Comparison of ENCODE assay signal across 11 mouse cellular contexts in the genomic region with DNA sequence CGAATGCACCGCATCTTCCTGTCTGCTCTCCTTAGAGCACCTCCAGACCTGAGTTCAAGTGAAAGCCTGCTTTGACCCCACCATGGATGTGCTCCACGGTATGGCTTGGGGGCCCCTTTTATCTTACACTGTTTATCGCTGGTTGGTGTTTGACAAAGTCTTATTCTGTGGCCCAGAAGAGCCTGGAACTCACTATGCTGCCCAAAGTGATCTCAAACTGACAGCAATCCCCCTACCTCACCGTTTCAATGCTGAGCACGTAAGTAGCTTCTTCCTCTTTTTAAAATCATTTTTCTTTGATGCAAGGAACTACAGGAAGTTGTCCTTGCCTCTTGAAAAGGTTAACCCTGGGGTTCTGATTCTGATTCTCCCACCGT.
A peak's percentile ranks its signal among the peaks of the same experiment; 100 is the strongest.
DNase-seq lines count a peak whose midpoint lies in the region; ATAC-seq and TF ChIP-seq lines count a peak whose summit lies in the region.
"Had no signal": no experiment of that assay in that cellular context is flagged by ENCODE, and none has a peak within 500 bp of the region (broad histone marks: within the 10 kb centered on the region; RNA-seq: fewer than 3 reads in every experiment).

No protein-coding gene starts in this region.

- peak; percentile 77 for DNase-seq in MEL (ENCODE audit: low read depth, low spot score)
- DNase-seq in left cerebral cortex, postnatal 14 days (ENCODE audit: low spot score in 2 of 2): no peak
- no peak for DNase-seq in urinary bladder, postnatal 4 days (ENCODE audit: low spot score in 2 of 2)
- DNase-seq: cerebellum, adult 8-10 months; kidney, adult 18-20 months had no signal

- peak in 1 of 2 experiments; percentile 51; a peak in 2 of 4 replicates for TF ChIP-seq EP300 in MEL (IDR thresholded peaks at IDR 0.05; ENCODE audit: low read depth in 1 of 2, low read length in 2 of 2)

- no peak for TF ChIP-seq POLR2A in MEL (IDR thresholded peaks at IDR 0.05; ENCODE audit: control insufficient read depth in 1 of 2, insufficient read depth in 1 of 2, low read depth in 1 of 2, low read length in 2 of 2, poor library complexity in 1 of 2)
- TF ChIP-seq POLR2A in myocyte (IDR thresholded peaks at IDR 0.05; ENCODE audit: insufficient read length, low read depth): no peak

- no peak for TF ChIP-seq CTCF in MEL (IDR thresholded peaks at IDR 0.05 in 2 of 3, conservative IDR thresholded peaks at IDR 0.05 in 1 of 3; ENCODE audit: control insufficient read depth in 1 of 3, insufficient read depth in 1 of 3, low read depth in 2 of 3, low read length in 3 of 3, poor library complexity in 1 of 3, severe bottlenecking in 1 of 3)

- ATAC-seq in embryonic facial prominence, embryonic 12.5 days (ENCODE audit: insufficient number of reproducible peaks, insufficient read depth, low FRiP score, low TSS enrichment): no peak
- ATAC-seq in limb, embryonic 15.5 days (ENCODE audit: insufficient number of reproducible peaks, low FRiP score, low TSS enrichment, low read depth): no peak
- no peak for ATAC-seq in forebrain, embryonic 16.5 days

- no peak overlapping the region for H3ac ChIP-seq in myocyte (ENCODE audit: control insufficient read depth, insufficient read length)

- H3K4me1 ChIP-seq in MEL (ENCODE audit: control insufficient read depth in 1 of 2, insufficient read depth in 2 of 2, low read length in 2 of 2): peaks cover 0 to 2% of the 10 kb centered on the region in 2 experiments; a peak in 1 of 4 replicates
- peaks cover 6% of the 10 kb centered on the region for H3K4me1 ChIP-seq in embryonic facial prominence, embryonic 12.5 days
- H3K4me1 ChIP-seq in limb, embryonic 15.5 days: 0 out of 2 replicates have a peak, but pooled peaks cover 5% of the 10 kb centered on the region
- no peaks in the 10 kb centered on the region for H3K4me1 ChIP-seq in forebrain, embryonic 16.5 days (replicated peaks; ENCODE audit: control insufficient read depth, insufficient read depth, low read length)
- H3K4me1 ChIP-seq: heart, embryonic 10.5 days; hindbrain, embryonic 12.5 days had no signal

- 62% methylated on average over 7 of the region's 7 CpGs for WGBS in embryonic facial prominence, embryonic 12.5 days
- 63% methylated on average over 7 of the region's 7 CpGs for WGBS in limb, embryonic 15.5 days
- WGBS in forebrain, embryonic 16.5 days: 86% methylated on average over 7 of the region's 7 CpGs

- H3K36me3 ChIP-seq in MEL (ENCODE audit: control insufficient read depth in 1 of 2, insufficient read depth in 2 of 2, low read length in 2 of 2): peaks cover 0 to 4% of the 10 kb centered on the region in 2 experiments; a peak in 1 of 4 replicates
- no peaks in the 10 kb centered on the region for H3K36me3 ChIP-seq in embryonic facial prominence, embryonic 12.5 days
- no peaks in the 10 kb centered on the region for H3K36me3 ChIP-seq in limb, embryonic 15.5 days
- no peaks in the 10 kb centered on the region for H3K36me3 ChIP-seq in myocyte (ENCODE audit: control insufficient read depth, insufficient read depth)
- H3K36me3 ChIP-seq in forebrain, embryonic 16.5 days (ENCODE audit: control insufficient read depth, insufficient read depth): no peaks in the 10 kb centered on the region
- H3K36me3 ChIP-seq: heart, embryonic 10.5 days; hindbrain, embryonic 12.5 days had no signal

- H3K4me3 ChIP-seq in MEL (ENCODE audit: control insufficient read depth in 1 of 2, insufficient read depth in 1 of 2, low read depth in 2 of 2, low read length in 2 of 2) (peak overlapping the region; percentile 71 to 90), myocyte (peak overlapping the region; percentile 17)
- no peak overlapping the region for H3K4me3 ChIP-seq in embryonic facial prominence, embryonic 12.5 days
- H3K4me3 ChIP-seq in limb, embryonic 15.5 days: 0 out of 2 replicates have a peak overlapping the region, but pooled peaks have one; percentile 19
- no peak overlapping the region for H3K4me3 ChIP-seq in forebrain, embryonic 16.5 days (replicated peaks; ENCODE audit: low read length)
- H3K4me3 ChIP-seq: heart, embryonic 10.5 days; hindbrain, embryonic 12.5 days had no signal

- peak overlapping the region; percentile 37; the same call in 1 of the 2 replicates for H3K4me2 ChIP-seq in embryonic facial prominence, embryonic 12.5 days (replicated peaks)
- peak overlapping the region; percentile 28; the same call in 1 of the 2 replicates for H3K4me2 ChIP-seq in limb, embryonic 15.5 days
- H3K4me2 ChIP-seq in myocyte (ENCODE audit: low read depth): peak overlapping the region; percentile 88
- no peak overlapping the region for H3K4me2 ChIP-seq in forebrain, embryonic 16.5 days (ENCODE audit: low read length)
- H3K4me2 ChIP-seq: hindbrain, embryonic 12.5 days had no signal

- peak overlapping the region; percentile 18; the same call in 1 of the 2 replicates for H3K27ac ChIP-seq in MEL (ENCODE audit: control insufficient read depth, low read depth, low read length)
- H3K27ac ChIP-seq in embryonic facial prominence, embryonic 12.5 days: peak overlapping the region; percentile 67
- H3K27ac ChIP-seq in limb, embryonic 15.5 days: peak overlapping the region; percentile 62
- no peak overlapping the region for H3K27ac ChIP-seq in forebrain, embryonic 16.5 days (ENCODE audit: low read length)
- H3K27ac ChIP-seq: heart, embryonic 10.5 days; hindbrain, embryonic 12.5 days had no signal

- no peak for TF ChIP-seq RAD21 in MEL (IDR thresholded peaks at IDR 0.05; ENCODE audit: low read depth, low read length)

- peak overlapping the region; percentile 48 for H3K9ac ChIP-seq in MEL (ENCODE audit: control insufficient read depth, low read depth, low read length, poor library complexity, severe bottlenecking)
- no peak overlapping the region for H3K9ac ChIP-seq in embryonic facial prominence, embryonic 12.5 days
- no peak overlapping the region for H3K9ac ChIP-seq in limb, embryonic 15.5 days
- H3K9ac ChIP-seq in forebrain, embryonic 16.5 days (replicated peaks; ENCODE audit: low read depth, low read length): no peak overlapping the region
- H3K9ac ChIP-seq: hindbrain, embryonic 12.5 days had no signal

- no peaks in the 10 kb centered on the region for H3K9me3 ChIP-seq in MEL (replicated peaks; ENCODE audit: insufficient read depth, low read length)
- H3K9me3 ChIP-seq in embryonic facial prominence, embryonic 12.5 days: no peaks in the 10 kb centered on the region
- H3K9me3 ChIP-seq in limb, embryonic 15.5 days: no peaks in the 10 kb centered on the region
- H3K9me3 ChIP-seq in forebrain, embryonic 16.5 days (ENCODE audit: control insufficient read depth, low read length): no peaks in the 10 kb centered on the region
- H3K9me3 ChIP-seq: heart, embryonic 10.5 days; hindbrain, embryonic 12.5 days had no signal

- H3K27me3 ChIP-seq in MEL (ENCODE audit: control insufficient read depth in 1 of 2, insufficient read depth in 2 of 2, low read length in 2 of 2) (no peaks in the 10 kb centered on the region), myocyte (ENCODE audit: control insufficient read depth, insufficient read depth, insufficient read length) (no peaks in the 10 kb centered on the region)
- no peaks in the 10 kb centered on the region for H3K27me3 ChIP-seq in embryonic facial prominence, embryonic 12.5 days
- no peaks in the 10 kb centered on the region for H3K27me3 ChIP-seq in limb, embryonic 15.5 days
- no peaks in the 10 kb centered on the region for H3K27me3 ChIP-seq in forebrain, embryonic 16.5 days (replicated peaks; ENCODE audit: control insufficient read depth, insufficient read depth, low read length)
- H3K27me3 ChIP-seq: hindbrain, embryonic 12.5 days had no signal

- H3K79me2 ChIP-seq in MEL (ENCODE audit: control insufficient read depth, insufficient read depth, low read length, poor library complexity) (no peaks in the 10 kb centered on the region), myocyte (ENCODE audit: control insufficient read depth, insufficient read depth) (no peaks in the 10 kb centered on the region)

- intact Hi-C loops in left cerebral cortex, postnatal 14 days (cut with DNase I): no loop called here

TF ChIP-seq in MEL, 35 proteins besides CTCF, POLR2A, EP300 and RAD21 (continues in another document):
- no peak; the same call in 1 of the 2 replicates for TF ChIP-seq MXI1 (IDR thresholded peaks at IDR 0.05; ENCODE audit: low read depth, low read length)
- no peak for TF ChIP-seq MYC (IDR thresholded peaks at IDR 0.05; ENCODE audit: low read depth, low read length)
- no peak for TF ChIP-seq TAL1 (IDR thresholded peaks at IDR 0.05; ENCODE audit: low read length)
- no peak for TF ChIP-seq ZKSCAN1 (IDR thresholded peaks at IDR 0.05; ENCODE audit: low read depth, low read length)
- TF ChIP-seq ZC3H11A (IDR thresholded peaks at IDR 0.05; ENCODE audit: low read depth, low read length): no peak
- TF ChIP-seq MEF2A (IDR thresholded peaks at IDR 0.05; ENCODE audit: extremely low read depth, insufficient replicate concordance, low read depth, low read length, poor library complexity, severe bottlenecking): no peak
- no peak for TF ChIP-seq UBTF (IDR thresholded peaks at IDR 0.05; ENCODE audit: borderline replicate concordance, insufficient read depth, low read depth, low read length)
- no peak for TF ChIP-seq MAFK (IDR thresholded peaks at IDR 0.05; ENCODE audit: borderline replicate concordance, low read depth, low read length)
- TF ChIP-seq ZMIZ1 (IDR thresholded peaks at IDR 0.05; ENCODE audit: low read depth, low read length): no peak
- no peak for TF ChIP-seq CHD2 (IDR thresholded peaks at IDR 0.05; ENCODE audit: low read length)
- 0 out of 2 replicates have a peak, but pooled peaks have one; percentile 32 for TF ChIP-seq TCF12 (IDR thresholded peaks at IDR 0.05; ENCODE audit: low read depth, low read length)

TF ChIP-seq in myocyte, 11 proteins besides CTCF, POLR2A, EP300 and RAD21:
- no peak for TF ChIP-seq TCF3 (IDR thresholded peaks at IDR 0.05; ENCODE audit: insufficient read length, low read depth)
- TF ChIP-seq REST (IDR thresholded peaks at IDR 0.05; ENCODE audit: insufficient read depth, insufficient read length): no peak
- no peak for TF ChIP-seq POLR2AphosphoS2 (IDR thresholded peaks at IDR 0.05; ENCODE audit: insufficient read length, low read depth)
- TF ChIP-seq CEBPB (IDR thresholded peaks at IDR 0.05; ENCODE audit: insufficient read depth, poor library complexity, severe bottlenecking): no peak
- no peak for TF ChIP-seq SRF (IDR thresholded peaks at IDR 0.05; ENCODE audit: control insufficient read depth, insufficient read length, low read depth)
- no peak for TF ChIP-seq MAX (IDR thresholded peaks at IDR 0.05; ENCODE audit: low read depth)

Comparison
In these comparisons a context has a peak if more than half of its experiments do, and no peak if none do; other contexts are left out.
1. H3K4me3 ChIP-seq: peak in MEL (2 of 2), limb, embryonic 15.5 days (single experiment) and myocyte (single experiment); none in embryonic facial prominence, embryonic 12.5 days (single experiment) and forebrain, embryonic 16.5 days (single experiment).